Mouse (Mus musculus) E14TG2a.4 (cell line): ENCODE measurements around the gene Smoc2.

Source experiments
- CTCF ChIP-seq: conservative IDR thresholded peaks from 2 replicates; pipeline ENCODE4 v1.5.1; 2014; ENCODE audit warnings: low read length
- NANOG ChIP-seq: IDR thresholded peaks from 2 replicates; pipeline ENCODE4 v1.6.1; 2014; ENCODE audit warnings: borderline replicate concordance, low read length, mixed read lengths

DNA sequence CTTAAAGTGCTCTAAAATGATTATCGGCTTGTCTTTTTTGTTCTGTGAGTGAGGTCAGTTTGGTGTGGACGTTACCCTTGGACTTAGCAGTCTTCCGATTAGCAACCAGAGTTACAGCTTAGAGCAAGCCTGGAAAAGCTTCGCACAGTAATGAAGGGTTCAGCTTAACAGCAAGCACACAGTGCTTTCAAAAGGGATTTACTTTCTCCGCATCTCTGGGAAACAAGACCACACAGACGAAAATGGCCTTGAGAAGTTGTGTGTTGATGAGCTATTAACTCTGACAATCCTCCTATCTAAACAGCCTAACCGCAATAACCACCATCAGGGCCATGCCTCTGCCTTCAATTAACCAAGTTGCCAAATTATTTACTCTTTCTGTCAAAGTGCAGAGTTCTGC lies 46.9 kb downstream of the Smoc2 start:
- TF ChIP-seq CTCF = no peak
- TF ChIP-seq NANOG = no peak
